Mouse (Mus musculus) erythroblast, embryonic 14.5 days (primary cell): Measurements from ENCODE around the gene Plg. TPM values are rescaled to one million over a fixed set of nuclear protein-coding genes. Genes with fewer than 3 reads are reported as not detected.

ENCODE experiments used
- H3K27me3 ChIP-seq: 2 replicates; pipeline ENCODE4 v1.6.1; 2012; ENCODE audit warnings: inconsistent platforms; ENCODE audit not compliant: control insufficient read depth
- H3K36me3 ChIP-seq: 2 replicates; pipeline ENCODE4 v1.6.1; 2012; ENCODE audit warnings: mild to moderate bottlenecking, inconsistent platforms; ENCODE audit not compliant: control insufficient read depth
- H3K4me1 ChIP-seq: 2 replicates; pipeline ENCODE4 v1.6.1; 2012; ENCODE audit warnings: inconsistent platforms; ENCODE audit not compliant: control insufficient read depth
- H3K4me3 ChIP-seq: replicated peaks from 2 replicates; pipeline ENCODE3; 2012; ENCODE audit warnings: moderate library complexity, mild to moderate bottlenecking, inconsistent platforms
- H3K9me3 ChIP-seq: 2 replicates; pipeline ENCODE4 v1.6.1; 2012; ENCODE audit warnings: low read length, inconsistent platforms, mixed read lengths; ENCODE audit not compliant: control insufficient read depth
- GATA1 ChIP-seq: IDR thresholded peaks from 2 replicates; pipeline ENCODE4 v1.6.1; 2012; ENCODE audit warnings: low read length, inconsistent platforms, mixed read lengths
- TAL1 ChIP-seq: IDR thresholded peaks from 3 replicates; pipeline ENCODE4 v1.6.1; 2012; ENCODE audit warnings: low read length, inconsistent platforms, mixed read lengths
- polyA plus RNA-seq: library from polyadenylated mRNA; stranded (reverse); fragments of >175 nt; gene quantifications from 2 replicates; pipeline ENCODE4 v1.2.3, GENCODE M21; 2012

Gene Plg
- polyA plus RNA-seq, 1 experiment: 0.27 TPM

- Histone ChIP-seq H3K27me3 (peaks cover 5% of the 10 kb centered on the region), H3K36me3 (no peaks in the 10 kb centered on the region), H3K4me1 (no peaks in the 10 kb centered on the region; the same call in 1 of the 2 replicates), H3K4me3 (no peak overlapping the region), H3K9me3 (no peaks in the 10 kb centered on the region)
- no peak for TF ChIP-seq GATA1
- no peak for TF ChIP-seq TAL1
These were observed 14.6 kb upstream of the Plg start for GRCm38 (mm10) chr17:12363601-12364425.

GRCm38 (mm10) chr17:12364426-12364735, 14.0 kb upstream of the Plg start:
- TF ChIP-seq TAL1 (no peak), GATA1 (no peak)
- H3K27me3 ChIP-seq: peaks cover 5% of the 10 kb centered on the region
- no peaks in the 10 kb centered on the region for H3K36me3 ChIP-seq
- H3K9me3 ChIP-seq: no peaks in the 10 kb centered on the region
- no peak overlapping the region for H3K4me3 ChIP-seq
- no peaks in the 10 kb centered on the region; the same call in 1 of the 2 replicates for H3K4me1 ChIP-seq

GRCm38 (mm10) chr17:12367373-12367930, 11.0 kb upstream of the Plg start:
- TF ChIP-seq GATA1 (no peak), TAL1 (no peak)
- Histone ChIP-seq H3K4me1 (peaks cover 10% of the 10 kb centered on the region), H3K36me3 (no peaks in the 10 kb centered on the region), H3K9me3 (no peaks in the 10 kb centered on the region), H3K4me3 (no peak overlapping the region), H3K27me3 (peaks cover 10% of the 10 kb centered on the region)

GRCm38 (mm10) chr17:12369393-12369792, 9.0 kb upstream of the Plg start:
- Histone ChIP-seq H3K4me3 (no peak overlapping the region), H3K9me3 (no peaks in the 10 kb centered on the region), H3K27me3 (peaks cover 10% of the 10 kb centered on the region), H3K4me1 (peaks cover 15% of the 10 kb centered on the region), H3K36me3 (no peaks in the 10 kb centered on the region)
- TF ChIP-seq GATA1: no peak
- no peak for TF ChIP-seq TAL1

GRCm38 (mm10) chr17:12370289-12370688, 8.1 kb upstream of the Plg start:
- TF ChIP-seq TAL1: no peak
- no peak for TF ChIP-seq GATA1
- H3K4me3 ChIP-seq: no peak overlapping the region
- peaks cover 15% of the 10 kb centered on the region for H3K4me1 ChIP-seq
- H3K9me3 ChIP-seq: no peaks in the 10 kb centered on the region
- H3K36me3 ChIP-seq: no peaks in the 10 kb centered on the region
- peaks cover 10% of the 10 kb centered on the region for H3K27me3 ChIP-seq

- H3K4me3 ChIP-seq: peak overlapping the region; percentile 45
- TF ChIP-seq GATA1: no peak
- no peak for TF ChIP-seq TAL1
- peaks cover 10% of the 10 kb centered on the region for H3K27me3 ChIP-seq
- H3K9me3 ChIP-seq: no peaks in the 10 kb centered on the region
- H3K36me3 ChIP-seq: no peaks in the 10 kb centered on the region
- peaks cover 15% of the 10 kb centered on the region for H3K4me1 ChIP-seq
These were observed 7.0 kb upstream of the Plg start for GRCm38 (mm10) chr17:12371310-12371925.

GRCm38 (mm10) chr17:12372021-12372420, 6.4 kb upstream of the Plg start:
- Histone ChIP-seq H3K9me3 (no peaks in the 10 kb centered on the region), H3K4me1 (peaks cover 15% of the 10 kb centered on the region), H3K36me3 (no peaks in the 10 kb centered on the region), H3K27me3 (peaks cover 10% of the 10 kb centered on the region), H3K4me3 (peak overlapping the region; percentile 45)
- no peak for TF ChIP-seq GATA1
- TF ChIP-seq TAL1: no peak

GRCm38 (mm10) chr17:12373601-12374144, 4.7 kb upstream of the Plg start:
- Histone ChIP-seq H3K4me3 (no peak overlapping the region), H3K4me1 (peaks cover 15% of the 10 kb centered on the region), H3K27me3 (peaks cover 5% of the 10 kb centered on the region; the same call in 1 of the 2 replicates), H3K9me3 (no peaks in the 10 kb centered on the region), H3K36me3 (no peaks in the 10 kb centered on the region)
- TF ChIP-seq TAL1 (no peak), GATA1 (no peak)

GRCm38 (mm10) chr17:12380287-12380686, 1.9 kb downstream of the Plg start:
- TF ChIP-seq GATA1 (no peak), TAL1 (no peak)
- H3K27me3 ChIP-seq: peaks cover 2% of the 10 kb centered on the region
- no peaks in the 10 kb centered on the region; the same call in 1 of the 2 replicates for H3K36me3 ChIP-seq
- H3K4me3 ChIP-seq: peak overlapping the region; percentile 25
- no peaks in the 10 kb centered on the region for H3K9me3 ChIP-seq
- H3K4me1 ChIP-seq: no peaks in the 10 kb centered on the region
